8 mouse cellular contexts compared by ENCODE assay signal in genomic region chr2:45105922-45106851, GRCm38 (mm10). TPM values are rescaled to one million over a fixed set of nuclear protein-coding genes. Genes with fewer than 3 reads are reported as not detected.
DNase-seq lines count a peak whose midpoint lies in the region; ATAC-seq and TF ChIP-seq lines count a peak whose summit lies in the region.

No protein-coding gene starts in this region.

- no peak for DNase-seq in gastrocnemius, adult 2 months
- DNase-seq in gastrocnemius, postnatal 14 days = no peak
- no peak for DNase-seq in testis, postnatal 10 days (ENCODE audit: low spot score)
- DNase-seq in liver, embryonic 13.5 days = no peak
- DNase-seq in left cerebral cortex, adult 18-20 months (ENCODE audit: low spot score in 2 of 2) = no peak
- DNase-seq in frontal cortex, postnatal 14 days (ENCODE audit: low spot score in 2 of 2) = no peak

- peak overlapping the region; percentile 92 for H3K27ac ChIP-seq in gastrocnemius, adult 2 months
- peak overlapping the region; percentile 66 for H3K27ac ChIP-seq in testis, adult 2 months (ENCODE audit: control insufficient read depth, insufficient read depth, low read depth, low read length)
- H3K27ac ChIP-seq in liver, embryonic 13.5 days = peak overlapping the region; percentile 40; the same call in 1 of the 2 replicates

- H3K36me3 ChIP-seq in testis, adult 2 months (ENCODE audit: control insufficient read depth, insufficient read depth, low read length) = no peaks in the 10 kb centered on the region
- H3K36me3 ChIP-seq in liver, embryonic 13.5 days = peaks cover 16% of the 10 kb centered on the region

- TF ChIP-seq CTCF in gastrocnemius, adult 2 months (IDR thresholded peaks at IDR 0.05) = no peak
- TF ChIP-seq CTCF in testis, adult 2 months (IDR thresholded peaks at IDR 0.05; ENCODE audit: control insufficient read depth, insufficient read depth, insufficient replicate concordance, low read depth, low read length) = no peak

- H3K9me3 ChIP-seq in liver, embryonic 13.5 days (replicated peaks) = no peaks in the 10 kb centered on the region

- no peak for ATAC-seq in liver, embryonic 13.5 days (ENCODE audit: low read depth)
- ATAC-seq in cerebellum, adult (ENCODE audit: insufficient number of reproducible peaks, low FRiP score, low TSS enrichment) = no peak

- peak overlapping the region; percentile 17 for H3K4me2 ChIP-seq in liver, embryonic 13.5 days

- 49% methylated on average over 7 of the region's 7 CpGs for WGBS in liver, embryonic 13.5 days (ENCODE audit: insufficient replicate concordance)

- H3K4me3 ChIP-seq in gastrocnemius, adult 2 months = peak overlapping the region; percentile 93
- H3K4me3 ChIP-seq in testis, adult 2 months (ENCODE audit: control insufficient read depth, low read depth, low read length) = no peak overlapping the region
- no peak overlapping the region for H3K4me3 ChIP-seq in liver, embryonic 13.5 days (replicated peaks)

- peaks cover 5% of the 10 kb centered on the region for H3K4me1 ChIP-seq in testis, adult 2 months (ENCODE audit: control insufficient read depth, insufficient read depth, low read length)
- H3K4me1 ChIP-seq in liver, embryonic 13.5 days (replicated peaks) = peaks cover 78% of the 10 kb centered on the region

- peaks cover 2% of the 10 kb centered on the region; the same call in 1 of the 2 replicates for H3K27me3 ChIP-seq in testis, adult 2 months (ENCODE audit: control insufficient read depth, insufficient read depth, low read length)
- H3K27me3 ChIP-seq in liver, embryonic 13.5 days = 0 out of 2 replicates have a peak, but pooled peaks cover 3% of the 10 kb centered on the region

- intact Hi-C loops in gastrocnemius, adult 2 months (cut with DNase I) = no loop called here
- intact Hi-C loops in gastrocnemius, postnatal 14 days (cut with DNase I; ENCODE audit: low total_unique reads) = no loop called here

- TF ChIP-seq POLR2A in testis, adult 2 months (IDR thresholded peaks at IDR 0.05; ENCODE audit: control insufficient read depth, low read depth, low read length) = no peak

- peak overlapping the region; percentile 23; the same call in 1 of the 2 replicates for H3K9ac ChIP-seq in liver, embryonic 13.5 days

RNA-seq across cellular contexts. Expression of gene Zeb2, which starts 11.0 kb away (rescaled TPM):
- 10 to 100 TPM; 31.3 to 41.6 TPM for total RNA-seq in gastrocnemius, adult 2 months (2021)
- total RNA-seq in gastrocnemius, postnatal 14 days (2021) = 10 to 100 TPM; 40.8 to 59.9 TPM
- polyA plus RNA-seq in testis, adult 2 months (2012; rRNA removed) = 3.2 and 4.2 TPM in 2 replicates
- polyA plus RNA-seq in liver, embryonic 13.5 days (2015; fragmentation: Nextera tagmentation; extraction: Ambion mirVana) = 10.1 and 14.1 TPM in 2 replicates
- 100 to 1,000 TPM; 141 to 180 TPM for total RNA-seq in left cerebral cortex, adult 18-20 months (2021)

Comparison
In these comparisons a context has a peak if more than half of its experiments do, and no peak if none do; other contexts are left out.
1. H3K27ac ChIP-seq: peak in every context shown above with its lines; median percentile 92 in gastrocnemius, adult 2 months; 66 in testis, adult 2 months; 40 in liver, embryonic 13.5 days.